Mouse (Mus musculus) stomach, embryonic 14.5 days (tissue): ENCODE data around the gene Parp6. TPM values are rescaled to one million over a fixed set of nuclear protein-coding genes. Genes with fewer than 3 reads are reported as not detected.
A peak's percentile ranks its signal among the peaks of the same experiment; 100 is the strongest.

Experiments
- ATAC-seq: fragments of 200-750 bp; cut with Nextera tagmentation; 2 replicates; pipeline ENCODE4 v1.8.0; 2017; ENCODE audit warnings: low read depth, moderate TSS enrichment; ENCODE audit not compliant: insufficient number of reproducible peaks, insufficient read depth, low FRiP score
- H3K27ac ChIP-seq: fragments of 300-500 bp; sonication (generic); 2 replicates; pipeline ENCODE4 v1.5.1; 2014; ENCODE audit warnings: mild to moderate bottlenecking, low read length, moderate library complexity, mixed read lengths
- H3K27me3 ChIP-seq: fragments of 300-500 bp; sonication (generic); 2 replicates; pipeline ENCODE4 v1.6.1; 2014; ENCODE audit warnings: low read length, control low read depth, mixed read lengths; ENCODE audit not compliant: control insufficient read depth, insufficient read depth
- H3K36me3 ChIP-seq: fragments of 300-500 bp; sonication (generic); 2 replicates; pipeline ENCODE4 v1.6.1; 2014; ENCODE audit warnings: mild to moderate bottlenecking, control low read depth, low read length, moderate library complexity, mixed read lengths; ENCODE audit not compliant: control insufficient read depth, insufficient read depth
- H3K4me1 ChIP-seq: fragments of 300-500 bp; sonication (generic); 2 replicates; pipeline ENCODE4 v1.6.1; 2014; ENCODE audit warnings: low read length, control low read depth, mixed read lengths; ENCODE audit not compliant: control insufficient read depth, insufficient read depth
- H3K4me2 ChIP-seq: fragments of 300-500 bp; sonication (generic); replicated peaks from 2 replicates; pipeline ENCODE4 v1.6.1; 2014; ENCODE audit warnings: low read depth, low read length, control low read depth
- H3K4me3 ChIP-seq: fragments of 300-500 bp; sonication (generic); 2 replicates; pipeline ENCODE4 v1.5.1; 2014; ENCODE audit warnings: low read depth, low read length, control low read depth
- H3K9ac ChIP-seq: fragments of 300-500 bp; sonication (generic); replicated peaks from 2 replicates; pipeline ENCODE4 v1.6.1; 2014; ENCODE audit warnings: low read depth, mild to moderate bottlenecking, control low read depth, low read length, moderate library complexity, mixed read lengths
- H3K9me3 ChIP-seq: fragments of 300-500 bp; sonication (generic); 2 replicates; pipeline ENCODE4 v1.6.1; 2016; ENCODE audit warnings: low read depth, low read length, control low read depth; ENCODE audit not compliant: control insufficient read depth
- WGBS: fragments of 180-500 bp; shearing (Covaris S2); extraction: QIAGEN DNeasy Blood & Tissue Kit; methylation state at CpG from one replicate; pipeline ENCODE4 v1.1.7; 2014; 5-methylcytosine and 5-hydroxymethylcytosine counted together
- polyA plus RNA-seq: library from polyadenylated mRNA; unstranded; fragments of >200 nt; fragmentation: Nextera tagmentation; extraction: Ambion mirVana; gene quantifications from 2 replicates; pipeline ENCODE4 v1.2.1, GENCODE M21; 2014

The Parp6 gene
- polyA plus RNA-seq, 1 experiment from 2014 or later = 39.5 TPM

DNA sequence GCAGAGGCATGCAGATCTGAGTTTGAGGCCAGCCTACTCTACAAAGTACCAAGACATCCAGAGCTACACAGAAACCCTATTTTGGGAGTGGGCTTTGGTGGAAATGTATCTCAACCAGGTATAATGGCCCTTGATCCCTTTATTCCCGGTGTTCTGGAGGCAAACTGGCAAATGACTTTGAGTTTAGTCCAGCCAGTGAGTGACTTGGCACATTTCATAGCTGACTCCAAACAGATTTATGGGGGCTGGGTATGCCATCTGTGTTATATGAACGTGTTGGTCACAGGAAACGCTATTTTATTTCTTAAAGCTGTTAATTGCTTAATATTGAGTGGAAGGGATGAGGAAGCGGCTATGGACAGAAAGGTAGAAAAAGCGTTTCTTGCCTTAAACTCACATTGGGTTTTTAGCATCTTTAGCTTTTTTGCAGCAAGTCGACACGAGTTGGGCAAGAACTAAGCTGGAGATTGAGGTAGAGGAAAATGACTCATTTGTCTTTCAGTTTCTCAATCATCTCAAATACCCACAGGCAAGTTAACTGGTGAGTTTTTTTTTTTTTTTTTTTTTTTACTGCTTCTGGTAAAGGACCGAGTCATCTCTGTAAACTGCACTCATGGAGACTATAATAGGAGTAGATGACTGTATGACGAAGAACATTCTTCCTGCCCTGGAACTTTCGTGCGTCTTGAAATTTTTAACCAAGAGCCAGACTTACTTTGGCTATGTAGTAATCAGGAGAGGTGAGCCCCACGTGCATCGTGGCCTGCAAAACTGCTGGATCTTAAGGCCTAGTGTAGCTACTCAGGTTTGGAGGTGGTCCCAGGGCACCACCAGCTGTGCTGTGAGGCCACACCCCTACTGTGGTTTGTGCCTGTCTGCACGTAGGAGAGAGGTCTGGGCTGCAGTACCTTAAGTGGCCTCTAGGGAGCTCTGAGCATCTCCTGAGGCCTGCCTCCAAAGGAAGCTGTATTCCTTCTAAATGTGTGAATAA lies 42.2 kb downstream of the Parp6 start:
- peaks cover 32% of the 10 kb centered on the region for H3K36me3 ChIP-seq
- H3K4me3 ChIP-seq = peak overlapping the region; percentile 79; the same call in 1 of the 2 replicates
- peak overlapping the region; percentile 50 for H3K4me2 ChIP-seq
- peaks cover 36% of the 10 kb centered on the region; the same call in 1 of the 2 replicates for H3K4me1 ChIP-seq
- ATAC-seq = peak; percentile 46; the same call in 1 of the 2 replicates
- H3K27me3 ChIP-seq = no peaks in the 10 kb centered on the region
- 28% methylated on average over 14 of the region's 14 CpGs for WGBS
- H3K9me3 ChIP-seq = no peaks in the 10 kb centered on the region
- no peak overlapping the region for H3K27ac ChIP-seq
- H3K9ac ChIP-seq = no peak overlapping the region; the same call in 1 of the 2 replicates

GRCm38 (mm10) chr9:59660421-59660820 lies 43.3 kb downstream of the Parp6 start:
- 59% methylated on average over 10 of the region's 10 CpGs for WGBS
- Histone ChIP-seq H3K4me3 (no peak overlapping the region; the same call in 1 of the 2 replicates), H3K36me3 (peaks cover 37% of the 10 kb centered on the region), H3K4me2 (peak overlapping the region; percentile 50), H3K27ac (peak overlapping the region; percentile 23; the same call in 1 of the 2 replicates), H3K27me3 (no peaks in the 10 kb centered on the region), H3K9me3 (no peaks in the 10 kb centered on the region), H3K4me1 (peaks cover 36% of the 10 kb centered on the region; the same call in 1 of the 2 replicates), H3K9ac (no peak overlapping the region)
- ATAC-seq = no peak

- ATAC-seq = no peak
- H3K27me3 ChIP-seq = no peaks in the 10 kb centered on the region
- peaks cover 47% of the 10 kb centered on the region for H3K36me3 ChIP-seq
- H3K27ac ChIP-seq = no peak overlapping the region
- H3K9me3 ChIP-seq = no peaks in the 10 kb centered on the region
- no peak overlapping the region for H3K9ac ChIP-seq
- H3K4me3 ChIP-seq = no peak overlapping the region
- 59% methylated on average over 6 of the region's 6 CpGs for WGBS
- H3K4me1 ChIP-seq = peaks cover 36% of the 10 kb centered on the region; the same call in 1 of the 2 replicates
- no peak overlapping the region for H3K4me2 ChIP-seq
Measured at GRCm38 (mm10) chr9:59661298-59661975, 44.4 kb downstream of the Parp6 start.

DNA sequence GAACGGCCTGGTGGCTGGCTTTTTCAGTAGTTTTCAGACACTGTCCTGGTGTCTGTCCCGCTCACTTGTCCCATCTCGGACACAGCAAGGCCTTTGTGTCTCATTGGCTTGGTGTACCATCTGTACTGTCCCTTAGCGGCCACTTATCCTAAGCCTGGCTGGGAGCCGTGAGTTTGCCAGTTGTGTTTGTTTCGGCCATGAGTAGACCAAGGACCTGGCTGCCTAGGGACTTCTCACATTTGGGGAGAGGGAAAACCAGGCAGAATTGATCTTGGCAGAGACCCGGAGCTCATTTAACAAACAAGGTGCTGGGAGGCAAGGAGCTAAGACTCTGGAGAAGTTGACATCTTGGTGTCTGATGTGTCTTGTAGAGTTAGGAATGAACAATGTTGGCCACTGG lies 46.1 kb downstream of the Parp6 start:
- H3K9me3 ChIP-seq = no peaks in the 10 kb centered on the region
- H3K9ac ChIP-seq = no peak overlapping the region
- H3K4me3 ChIP-seq = no peak overlapping the region
- peaks cover 65% of the 10 kb centered on the region for H3K36me3 ChIP-seq
- 81% methylated on average over 7 of the region's 7 CpGs for WGBS
- H3K4me1 ChIP-seq = peaks cover 32% of the 10 kb centered on the region; the same call in 1 of the 2 replicates
- ATAC-seq = no peak
- H3K27me3 ChIP-seq = no peaks in the 10 kb centered on the region
- no peak overlapping the region for H3K27ac ChIP-seq
- H3K4me2 ChIP-seq = no peak overlapping the region

- Histone ChIP-seq H3K27me3 (no peaks in the 10 kb centered on the region), H3K9me3 (no peaks in the 10 kb centered on the region), H3K9ac (no peak overlapping the region), H3K4me1 (peaks cover 27% of the 10 kb centered on the region; the same call in 1 of the 2 replicates), H3K4me2 (no peak overlapping the region), H3K36me3 (peaks cover 72% of the 10 kb centered on the region), H3K4me3 (no peak overlapping the region), H3K27ac (no peak overlapping the region)
- 66% methylated on average over 3 of the region's 3 CpGs for WGBS
- no peak for ATAC-seq
Measured at GRCm38 (mm10) chr9:59663957-59664356, 46.9 kb downstream of the Parp6 start.

- peaks cover 24% of the 10 kb centered on the region; the same call in 1 of the 2 replicates for H3K4me1 ChIP-seq
- H3K9ac ChIP-seq = no peak overlapping the region
- 77% methylated on average over 4 of the region's 4 CpGs for WGBS
- peaks cover 79% of the 10 kb centered on the region for H3K36me3 ChIP-seq
- no peaks in the 10 kb centered on the region for H3K9me3 ChIP-seq
- H3K4me2 ChIP-seq = no peak overlapping the region
- no peak overlapping the region for H3K27ac ChIP-seq
- H3K27me3 ChIP-seq = no peaks in the 10 kb centered on the region
- no peak overlapping the region for H3K4me3 ChIP-seq
- no peak for ATAC-seq
Measured at GRCm38 (mm10) chr9:59664664-59665256, 47.7 kb downstream of the Parp6 start.

- no peak for ATAC-seq
- peaks cover 12% of the 10 kb centered on the region; the same call in 1 of the 2 replicates for H3K4me1 ChIP-seq
- H3K27me3 ChIP-seq = no peaks in the 10 kb centered on the region
- no peak overlapping the region for H3K27ac ChIP-seq
- peaks cover 85% of the 10 kb centered on the region for H3K36me3 ChIP-seq
- H3K4me2 ChIP-seq = no peak overlapping the region
- 85% methylated on average over 8 of the region's 8 CpGs for WGBS
- no peak overlapping the region for H3K4me3 ChIP-seq
- no peaks in the 10 kb centered on the region for H3K9me3 ChIP-seq
- H3K9ac ChIP-seq = no peak overlapping the region
Measured at GRCm38 (mm10) chr9:59666016-59666415, 48.9 kb downstream of the Parp6 start.

- no peak for ATAC-seq
- no peak overlapping the region for H3K27ac ChIP-seq
- H3K4me3 ChIP-seq = no peak overlapping the region
- WGBS = 82% methylated on average over 1 of the region's 1 CpGs
- H3K9ac ChIP-seq = no peak overlapping the region
- no peak overlapping the region for H3K4me2 ChIP-seq
- no peaks in the 10 kb centered on the region for H3K9me3 ChIP-seq
- H3K36me3 ChIP-seq = peaks cover 85% of the 10 kb centered on the region
- H3K27me3 ChIP-seq = no peaks in the 10 kb centered on the region
- peaks cover 4% of the 10 kb centered on the region; the same call in 1 of the 2 replicates for H3K4me1 ChIP-seq
Measured at GRCm38 (mm10) chr9:59666813-59667212, 49.7 kb downstream of the Parp6 start.
